Mouse (Mus musculus): Measurements from ENCODE around the gene Synpo2.

Synpo2 gene

DNA sequence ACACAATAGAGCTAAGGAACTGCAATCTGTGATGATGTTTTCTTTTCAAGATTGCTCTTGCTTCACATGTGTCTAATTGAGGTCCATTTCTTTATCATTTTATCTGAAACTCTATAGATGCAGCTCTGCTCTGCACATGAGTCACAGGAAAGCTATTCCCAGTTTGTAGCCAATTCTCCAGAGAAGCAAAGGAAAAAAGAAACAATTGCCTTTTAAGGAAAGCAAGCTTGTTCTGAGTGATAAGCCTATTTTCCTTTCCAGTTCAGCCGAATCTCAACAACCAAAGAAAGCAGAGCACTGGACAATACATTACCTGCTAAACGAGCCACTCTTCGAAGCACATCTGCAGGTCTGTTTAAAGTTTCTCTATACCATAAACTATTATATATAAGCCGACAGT lies 31.3 kb downstream of the Synpo2 start:
- DNase-seq = no peak

DNA sequence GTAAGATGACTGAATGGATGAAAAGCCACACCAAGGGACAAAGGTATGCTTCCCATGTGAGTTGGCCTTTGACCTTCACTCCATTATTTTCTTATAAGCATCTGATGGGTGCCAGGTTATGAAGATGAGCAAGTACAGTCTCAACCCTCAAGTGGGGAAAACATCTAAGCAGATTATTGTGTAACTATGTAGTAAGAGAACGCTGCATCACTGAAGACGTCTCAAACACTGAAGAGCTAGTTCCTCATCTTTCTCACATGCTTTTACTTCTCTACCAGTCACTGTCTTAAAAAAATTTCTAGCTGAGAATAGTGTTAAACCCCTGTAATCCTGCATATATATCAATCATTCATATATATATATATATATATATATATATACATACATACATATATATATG lies 34.2 kb downstream of the Synpo2 start:
- no peak for DNase-seq

DNA sequence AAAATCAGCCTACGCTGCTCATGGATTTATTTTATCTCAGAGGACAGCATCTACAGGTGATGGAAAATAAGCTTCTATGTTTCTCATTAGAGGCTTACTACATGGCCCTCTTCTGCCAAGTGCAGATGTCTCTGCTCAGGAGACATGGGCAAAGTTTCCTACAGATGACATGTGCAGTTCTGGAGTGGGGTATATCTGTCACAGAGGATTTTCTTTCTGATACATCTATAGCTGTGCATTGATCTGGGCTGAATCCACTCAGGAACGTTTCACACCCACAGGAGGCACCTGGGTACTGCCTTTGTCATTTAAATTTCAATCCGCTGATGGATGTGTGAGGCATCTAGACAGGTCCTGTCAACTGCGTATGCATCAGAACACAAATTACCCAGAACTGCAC lies 42.2 kb downstream of the Synpo2 start:
- no peak for DNase-seq

DNA sequence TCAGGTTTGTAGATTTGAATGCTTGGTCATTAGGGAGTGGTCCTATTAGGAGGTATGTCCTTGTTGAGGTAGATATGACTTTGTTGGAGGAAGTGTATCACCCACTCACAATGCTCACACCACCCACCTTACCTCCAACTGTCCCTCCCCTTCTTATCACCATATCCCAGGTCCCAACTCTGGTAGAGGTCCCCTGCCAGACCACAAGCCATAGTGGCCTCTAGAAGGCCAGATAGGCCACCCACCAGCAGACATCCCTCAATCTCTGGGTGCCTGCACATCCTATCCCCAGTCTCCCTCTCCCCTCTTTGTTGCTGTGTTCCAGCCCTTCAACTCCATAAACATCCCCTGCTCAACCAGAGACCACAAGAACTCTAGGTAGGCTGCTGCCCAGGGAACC lies 44.3 kb downstream of the Synpo2 start:
- no peak for DNase-seq

DNA sequence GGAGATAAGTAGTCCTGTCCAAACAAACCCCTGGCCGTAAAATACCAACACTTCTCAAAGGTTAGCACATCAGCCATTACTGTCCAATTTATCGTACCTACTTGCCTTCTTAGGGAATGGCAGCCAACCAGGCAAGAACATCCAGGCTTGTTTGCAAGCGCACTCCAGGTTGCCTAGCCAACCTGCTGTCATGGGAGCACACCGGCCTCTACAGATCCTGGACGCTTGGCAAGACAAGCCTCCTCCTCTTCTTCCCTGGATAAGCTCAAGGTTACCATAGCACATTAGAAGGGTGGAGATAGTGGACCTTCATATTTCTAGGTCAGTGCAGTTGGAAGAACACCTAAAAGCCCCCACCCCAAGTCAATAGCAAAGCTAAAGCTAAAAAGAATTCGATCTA lies 45.6 kb downstream of the Synpo2 start:
- DNase-seq = no peak

DNA sequence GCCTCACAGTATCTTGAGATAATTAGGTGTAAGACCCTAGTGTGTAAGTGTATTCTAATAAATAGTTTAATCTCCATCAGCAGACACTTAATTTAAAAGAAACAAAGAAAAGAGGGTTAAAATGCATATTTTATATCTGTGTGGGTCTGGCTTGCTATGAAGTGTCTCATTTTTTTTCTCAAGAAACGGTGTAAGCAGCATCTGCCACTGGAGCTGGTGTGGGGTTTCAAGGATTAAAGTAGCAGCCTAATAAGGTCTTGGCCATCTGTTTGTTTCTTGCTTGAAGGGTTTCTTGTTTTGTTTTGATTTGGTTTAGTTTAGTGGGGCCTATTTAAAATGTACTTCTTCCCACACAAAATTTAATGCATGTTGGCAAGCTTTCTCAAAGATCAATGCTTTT lies 46.1 kb downstream of the Synpo2 start:
- no peak for DNase-seq

DNA sequence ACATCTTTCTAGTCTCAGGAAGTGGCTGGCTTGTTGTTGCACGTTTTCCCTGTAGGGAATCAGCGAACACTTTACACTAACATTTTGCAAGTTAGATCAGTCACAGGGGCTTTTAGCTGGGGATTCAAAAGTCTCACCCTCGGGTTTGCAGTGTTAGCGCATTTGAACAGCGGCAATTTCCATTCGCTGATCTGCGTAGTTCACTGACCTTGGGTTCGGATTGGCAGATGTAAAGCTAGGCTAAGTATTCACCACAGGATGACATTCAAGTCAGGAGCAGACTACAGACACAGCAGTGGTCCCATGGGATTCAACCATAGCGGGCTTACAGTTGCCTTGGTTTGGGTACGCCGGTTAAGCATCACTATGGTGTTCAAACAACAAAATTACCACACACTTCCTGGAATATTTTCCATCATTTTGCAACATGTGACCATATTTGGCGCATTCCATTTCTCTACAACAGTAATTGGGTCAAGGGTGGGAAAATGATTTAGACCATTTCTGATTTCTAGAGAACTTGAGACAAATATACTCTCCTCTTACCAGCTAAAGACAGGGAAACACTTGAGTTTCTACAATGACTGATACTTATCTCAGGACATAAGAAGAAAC lies 47.2 kb downstream of the Synpo2 start:
- no peak for DNase-seq

DNA sequence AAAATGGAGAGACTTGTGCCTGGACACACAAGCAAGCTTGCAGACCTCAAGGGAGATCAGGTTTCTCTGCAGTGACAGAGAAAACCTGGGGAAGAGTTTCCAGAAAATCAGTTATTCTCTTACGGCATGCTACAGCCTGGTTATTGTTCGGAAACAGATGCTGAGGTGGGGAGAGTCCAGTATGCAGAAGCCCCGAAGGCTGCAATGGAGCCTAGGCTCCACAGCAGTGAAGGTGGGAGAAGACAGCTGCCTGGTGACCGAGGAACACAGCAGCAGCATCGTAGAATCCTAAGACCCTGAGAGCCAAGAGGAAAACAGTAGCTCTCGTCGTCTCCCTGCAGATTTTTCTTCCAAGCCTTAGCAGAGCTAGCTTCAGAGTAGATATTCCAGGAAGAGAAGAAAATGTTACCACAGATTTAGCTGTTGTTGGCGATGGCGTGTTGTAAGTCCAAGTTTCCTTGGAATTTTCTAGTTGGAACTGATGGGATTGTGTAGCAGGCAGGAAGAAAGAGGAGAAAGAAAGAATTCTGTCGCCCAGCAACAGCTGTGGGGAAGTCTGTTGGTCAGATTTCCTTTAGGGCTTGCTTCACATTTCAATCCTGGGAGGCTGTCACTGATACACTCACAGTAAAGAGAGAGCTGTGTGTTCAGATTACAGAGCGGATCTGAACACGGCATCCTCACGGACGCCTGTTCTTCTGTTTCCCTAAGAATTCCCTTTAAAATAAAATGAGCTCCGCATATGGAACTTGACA lies 48.4 kb downstream of the Synpo2 start:
- no peak for DNase-seq

DNA sequence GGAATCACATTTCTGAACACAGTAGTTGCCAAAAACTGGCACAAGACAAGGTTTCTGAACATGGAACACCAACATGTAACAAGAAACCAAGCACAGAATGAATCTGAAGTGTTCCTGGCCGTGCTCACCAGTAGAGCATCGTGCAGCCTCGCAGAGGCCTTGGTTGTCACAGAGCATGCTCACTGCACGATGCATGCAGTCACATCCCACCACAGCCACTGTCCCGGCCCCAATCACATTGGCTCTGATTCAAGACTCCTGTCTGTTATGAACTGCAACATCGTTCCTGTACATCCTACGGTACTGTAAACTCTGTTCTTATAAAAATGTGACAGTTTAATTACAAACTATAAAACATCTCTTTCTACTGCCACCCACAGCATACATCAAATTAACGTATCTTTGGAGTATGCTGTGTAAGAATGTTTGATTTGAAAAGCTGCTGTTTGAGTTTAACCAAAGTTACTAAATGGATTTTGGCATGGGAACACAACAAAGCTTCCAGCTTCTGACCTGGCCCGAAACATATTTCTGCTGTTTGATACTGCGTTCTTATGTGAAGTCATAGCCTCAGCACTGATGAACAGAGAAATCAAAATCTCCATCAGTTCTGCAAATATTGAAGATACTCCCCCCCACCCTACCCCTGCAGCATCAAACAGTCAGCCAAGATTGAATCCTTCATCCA lies 50.6 kb downstream of the Synpo2 start:
- DNase-seq = peak; percentile 12

DNA sequence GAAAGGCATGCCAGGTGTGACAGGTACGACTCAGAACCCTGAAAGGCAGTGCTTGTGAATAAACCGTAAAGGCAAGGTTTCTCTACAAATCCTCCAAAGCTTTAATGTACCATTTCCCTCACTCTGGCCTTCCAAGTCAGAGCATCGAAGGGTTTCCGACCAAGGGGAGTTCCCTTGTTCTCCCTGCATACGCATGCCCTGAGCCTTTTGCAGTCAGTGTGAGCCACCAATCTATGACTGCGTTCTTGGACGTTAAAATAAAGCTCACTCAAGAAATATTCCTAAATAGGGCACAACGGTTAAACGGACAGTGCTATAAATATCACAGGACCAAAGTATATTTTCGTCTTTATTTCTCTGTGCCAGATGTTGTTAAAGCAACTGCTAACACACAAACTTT lies 51.7 kb downstream of the Synpo2 start:
- no peak for DNase-seq

DNA sequence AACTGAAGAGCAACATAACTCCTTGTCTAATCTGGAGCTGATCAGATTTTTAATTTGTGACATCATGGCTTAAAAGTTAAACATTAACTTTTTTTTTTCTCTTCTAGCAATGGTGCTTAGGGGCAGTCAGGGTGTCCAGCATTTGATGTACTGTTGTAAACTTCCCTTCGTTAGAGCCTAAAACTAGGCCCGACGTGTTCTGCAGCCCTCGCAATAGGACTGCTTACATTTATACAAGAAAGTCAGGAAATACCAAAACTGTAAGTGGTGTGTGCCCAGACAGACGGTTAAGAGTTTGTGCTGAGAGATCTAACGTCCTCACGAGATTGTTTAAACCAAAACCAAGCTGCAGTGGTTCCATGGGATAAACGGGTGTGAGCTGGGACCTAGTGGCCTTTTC lies 56.4 kb downstream of the Synpo2 start:
- no peak for DNase-seq

DNA sequence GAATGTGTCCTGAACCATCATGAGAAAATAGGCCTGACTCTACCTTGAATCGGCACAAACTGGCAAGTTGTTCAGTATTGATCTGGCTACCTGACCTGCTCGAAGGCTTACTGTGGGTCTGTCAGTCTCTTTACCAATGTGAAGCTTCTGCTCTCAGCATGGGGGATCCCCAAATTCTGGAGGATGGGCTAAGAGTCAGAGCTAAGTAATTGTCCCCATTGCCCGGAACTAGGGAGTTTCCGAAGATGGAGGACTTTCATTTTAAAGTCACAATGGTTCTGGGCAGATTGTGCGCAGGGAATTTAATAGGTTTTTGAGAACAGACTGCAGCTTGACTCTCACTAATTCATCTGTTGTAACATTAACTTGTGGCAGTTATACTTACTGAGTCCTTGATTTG lies 56.9 kb downstream of the Synpo2 start:
- DNase-seq = no peak

DNA sequence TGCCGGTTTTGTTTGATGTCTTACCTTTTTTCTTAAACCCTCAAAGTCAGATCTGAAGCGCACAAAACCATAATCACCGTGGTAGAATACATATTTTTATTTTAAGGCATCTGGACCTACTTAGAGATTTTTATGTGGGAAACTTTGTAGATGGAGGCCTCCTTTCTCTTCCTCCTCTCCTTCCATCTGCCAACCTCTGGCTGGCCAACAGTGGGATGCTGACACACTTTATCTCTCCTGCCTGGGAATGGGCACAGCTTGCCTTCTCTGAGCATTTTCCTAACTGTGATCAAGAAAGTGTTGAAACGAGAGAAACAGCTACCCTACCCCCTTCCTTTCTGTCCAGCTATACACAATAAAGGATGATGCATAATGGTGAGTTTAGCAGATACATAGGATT lies 57.5 kb downstream of the Synpo2 start:
- no peak for DNase-seq

DNA sequence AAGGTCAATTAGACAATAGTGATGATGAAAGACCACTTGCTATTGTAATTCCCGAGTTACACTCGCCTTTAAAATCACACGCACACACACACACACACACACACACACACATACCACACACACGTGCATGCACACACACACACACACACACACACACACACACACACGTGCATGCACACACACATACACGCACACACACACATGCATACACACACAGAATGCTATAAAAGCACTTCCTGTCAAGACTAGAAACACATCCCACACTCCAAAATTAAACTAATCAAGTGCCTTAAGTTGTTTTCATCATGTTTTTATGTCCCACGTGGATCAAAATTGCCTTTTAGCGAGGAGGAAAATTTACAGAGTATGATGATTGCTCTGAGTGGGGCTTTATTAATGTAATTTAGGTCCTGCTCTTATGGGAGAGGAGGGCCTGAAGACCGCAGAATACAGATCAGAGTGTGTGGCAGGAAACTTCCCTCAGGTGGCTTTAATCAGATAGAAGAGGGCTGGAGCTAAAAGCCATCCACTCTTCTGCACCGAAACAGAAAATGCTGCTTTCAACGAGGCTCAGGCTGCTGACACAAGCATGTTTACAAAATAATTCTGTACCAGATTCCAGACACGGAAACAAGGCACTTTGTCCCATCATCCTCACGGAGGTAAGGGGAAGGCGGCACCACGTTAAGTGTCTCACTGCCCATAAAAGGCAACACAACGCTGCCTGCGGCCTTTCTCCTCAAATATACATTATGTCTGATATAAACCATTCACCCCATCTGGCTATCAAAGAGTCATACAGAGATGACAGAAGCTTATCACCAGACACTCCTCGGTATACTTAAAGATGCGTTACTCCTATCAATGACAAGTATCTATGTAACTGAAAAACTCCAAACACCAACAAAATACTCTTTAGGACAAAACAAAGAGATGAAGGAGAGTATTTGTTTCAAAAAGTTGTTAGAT lies 59.3 kb downstream of the Synpo2 start:
- DNase-seq = no peak

DNA sequence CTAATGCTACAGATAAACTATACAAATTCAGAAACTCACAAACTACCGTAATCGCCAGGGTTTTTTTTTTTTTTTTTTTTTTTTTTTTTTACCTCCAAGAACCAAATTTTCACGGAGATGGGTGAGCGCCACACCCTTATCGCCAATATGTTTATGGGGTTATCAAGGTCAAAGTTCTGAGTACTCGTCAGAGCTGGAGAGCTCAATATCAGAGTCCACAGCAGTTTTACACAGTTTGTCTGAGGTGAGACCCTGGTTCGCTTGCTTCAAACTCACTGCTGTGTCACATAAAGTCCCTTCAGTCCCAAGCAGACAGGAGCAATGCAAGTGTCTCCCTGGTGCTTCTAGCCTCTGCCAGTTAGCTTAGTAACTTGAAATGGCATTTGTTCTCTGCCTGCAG lies 60.8 kb downstream of the Synpo2 start:
- no peak for DNase-seq

DNA sequence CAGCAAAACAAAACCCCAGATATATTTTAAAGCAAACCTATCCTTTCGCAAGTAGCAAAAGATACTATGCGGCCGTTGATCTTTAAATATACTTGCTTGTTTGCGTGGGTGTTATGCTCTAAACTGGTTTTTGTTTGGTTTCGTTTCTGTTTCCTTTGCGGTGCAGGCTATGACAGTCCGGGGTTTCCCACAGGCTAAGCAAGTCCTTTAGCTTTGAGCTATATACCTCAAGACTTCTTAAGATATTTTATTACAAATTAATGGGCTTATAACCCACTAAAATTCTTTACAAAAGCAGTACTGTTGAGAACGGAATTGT lies 61.6 kb downstream of the Synpo2 start:
- no peak for DNase-seq

DNA sequence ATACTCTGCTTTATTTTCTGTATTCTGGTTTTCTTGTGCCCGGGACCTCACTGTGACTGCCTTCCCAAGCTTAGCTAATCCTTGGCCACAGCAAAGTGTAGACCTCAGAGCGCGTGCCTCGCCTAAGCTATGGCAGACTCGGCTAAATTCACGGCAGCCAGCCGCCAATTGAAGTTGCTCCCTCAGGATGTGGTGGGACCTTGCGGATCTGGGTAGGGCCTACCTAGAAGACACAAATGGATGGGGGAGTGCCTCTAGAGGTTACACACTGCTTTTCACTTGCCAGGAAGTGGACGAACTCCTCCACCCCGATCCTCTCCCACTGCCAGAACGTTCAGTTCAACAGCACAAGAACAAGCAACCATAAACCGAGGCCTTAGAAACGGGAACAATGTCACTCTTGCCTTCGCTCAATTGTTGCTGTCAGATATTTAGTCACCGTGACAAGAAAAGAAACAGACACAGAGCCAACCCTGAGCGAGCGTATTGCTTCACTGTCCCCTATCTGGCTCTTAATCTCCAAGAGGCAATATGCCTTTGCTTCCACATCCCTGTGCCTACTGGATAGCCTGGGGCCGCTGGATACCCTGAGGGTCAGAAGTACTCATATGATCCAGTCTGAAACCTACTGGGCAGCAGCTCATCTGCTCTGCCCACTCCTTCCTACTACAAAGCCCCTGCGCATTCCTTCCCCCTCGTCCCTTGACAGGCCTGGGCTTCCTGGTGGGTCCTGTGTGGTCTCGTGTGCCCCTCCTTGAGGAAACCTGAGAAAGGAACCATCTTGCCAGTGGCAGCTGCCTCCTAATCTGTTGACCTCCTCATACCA lies 62.2 kb downstream of the Synpo2 start:
- DNase-seq = no peak

DNA sequence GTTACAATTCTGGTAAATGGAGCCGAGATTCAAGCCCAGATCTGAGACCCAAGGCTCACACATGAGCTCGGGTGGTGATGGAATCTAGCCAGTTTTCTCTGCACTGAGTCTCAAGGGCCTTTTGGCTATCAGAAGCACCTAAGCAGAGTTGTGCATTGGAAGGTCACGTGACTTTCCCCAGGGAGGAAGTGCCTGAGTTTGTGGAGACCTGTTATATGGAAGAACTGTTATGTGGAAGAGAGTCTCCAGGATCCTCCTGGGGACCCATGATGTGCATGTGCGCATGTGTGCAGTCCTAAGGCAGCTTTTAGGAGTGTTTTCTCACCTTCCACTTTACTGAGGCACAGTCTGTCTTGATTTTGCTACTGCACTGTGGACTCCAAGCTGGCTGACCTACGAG lies 63.8 kb downstream of the Synpo2 start:
- DNase-seq = no peak

DNA sequence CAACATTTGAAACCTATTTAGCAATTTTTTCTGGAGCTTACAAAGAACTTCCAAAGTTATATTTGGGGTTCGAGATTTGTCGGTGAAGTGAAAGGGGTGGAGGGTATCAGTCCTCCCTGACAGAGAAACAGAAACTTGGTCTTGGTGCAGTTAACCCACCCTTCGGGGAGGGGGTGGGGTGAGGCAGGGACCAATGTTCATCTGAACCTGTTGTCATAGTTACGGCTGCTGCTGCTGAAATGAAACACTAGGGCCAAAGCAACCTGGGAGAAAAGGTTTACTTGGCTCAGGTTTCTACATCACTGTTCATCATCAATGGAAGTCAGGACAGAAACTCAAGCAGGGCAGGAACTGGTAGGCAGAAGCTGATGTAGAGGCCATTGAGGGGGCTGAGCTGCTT lies 66.6 kb downstream of the Synpo2 start:
- no peak for DNase-seq

DNA sequence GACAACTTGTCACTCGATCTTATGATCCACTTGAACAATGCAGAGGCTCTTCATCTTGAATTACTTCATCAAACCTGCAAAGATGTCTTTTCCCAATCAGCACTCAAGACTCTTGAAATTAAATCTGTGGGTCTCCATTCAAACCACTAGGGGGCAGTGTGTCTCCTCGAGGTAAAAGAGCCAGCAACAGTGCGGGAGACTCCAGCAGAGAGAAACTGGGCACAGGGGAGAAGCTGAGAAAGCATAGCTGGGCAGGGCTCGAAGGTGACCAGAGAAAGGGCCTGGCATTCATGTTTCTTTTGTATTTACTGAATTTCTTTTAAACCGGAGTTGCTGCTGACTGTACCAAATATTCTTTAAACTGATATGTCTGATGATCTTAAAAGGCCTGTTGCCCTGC lies 67.1 kb downstream of the Synpo2 start:
- DNase-seq = peak; percentile 73

DNA sequence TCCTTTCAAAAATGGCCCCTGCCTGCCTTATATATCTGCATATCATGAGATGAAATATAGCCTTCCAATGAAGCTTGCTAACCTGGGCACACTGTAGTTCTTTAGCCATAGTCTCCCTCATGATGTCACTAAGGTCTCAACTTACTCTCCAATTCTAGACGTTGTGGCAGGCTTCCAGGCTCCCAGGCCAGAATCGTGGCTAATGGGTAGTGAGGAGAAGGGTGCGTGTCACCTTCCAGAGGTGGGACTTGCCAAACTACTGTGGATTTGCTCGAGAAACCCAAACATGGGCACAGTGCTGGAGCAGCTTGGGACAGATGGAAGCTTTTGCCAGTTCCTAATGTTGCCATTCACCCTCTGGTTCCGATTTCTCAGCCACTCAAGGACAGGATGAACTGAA lies 69.5 kb downstream of the Synpo2 start:
- no peak for DNase-seq

DNA sequence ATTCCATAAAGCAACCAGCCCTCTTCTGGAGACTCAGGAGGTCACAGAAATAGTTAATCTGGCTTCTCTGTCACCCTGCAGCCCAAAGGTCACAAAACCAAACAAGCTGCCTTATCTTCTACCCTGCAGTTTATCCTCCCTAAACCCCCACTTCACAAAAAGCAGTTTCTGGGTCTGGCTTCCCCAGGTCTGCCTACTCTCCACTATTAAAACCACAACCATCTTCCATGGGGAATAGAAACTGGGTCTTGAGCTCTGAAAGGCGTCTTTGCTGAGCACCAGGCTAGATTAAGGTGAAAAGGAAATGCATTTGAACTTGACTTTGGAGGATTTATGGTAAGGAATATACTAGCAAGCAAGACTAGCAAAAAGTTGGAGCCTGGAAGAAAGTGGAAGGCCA lies 71.8 kb downstream of the Synpo2 start:
- no peak for DNase-seq

DNA sequence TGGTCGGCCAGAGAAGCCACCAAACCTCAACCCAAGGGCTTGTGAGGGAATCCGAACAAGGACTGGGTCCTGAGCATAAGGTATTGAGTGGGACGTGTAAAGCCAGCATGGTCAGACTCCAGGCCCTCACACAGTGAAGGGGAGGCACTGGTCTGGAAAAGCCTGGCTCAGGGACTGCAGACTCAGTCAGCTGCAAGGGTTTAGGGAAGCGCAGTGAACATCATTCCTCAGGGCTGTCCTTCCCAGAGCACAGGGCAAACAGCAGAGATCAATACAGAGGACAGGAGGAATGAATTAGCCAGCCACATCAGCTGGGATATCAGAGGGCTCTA lies 72.8 kb downstream of the Synpo2 start:
- no peak for DNase-seq

Data from kidney, postnatal 10 days (tissue).